Mouse (Mus musculus) ES-E14 (cell line): ENCODE measurements around the gene Gstp2. TPM values are rescaled to one million over a fixed set of nuclear protein-coding genes. Genes with fewer than 3 reads are reported as not detected.
A peak's percentile ranks its signal among the peaks of the same experiment; 100 is the strongest.
"Not testable (repeated sequence)": the region's sequence is repeated elsewhere in the genome, so short reads cannot be mapped to it uniquely, and the experiment has no call there.

Experiments used
- DNase-seq: peaks from one replicate; pipeline ENCODE4 v3.0.0-alpha.2; 2013; ENCODE audit warnings: low read depth, low spot score
- H3K27ac ChIP-seq: 2 replicates; pipeline ENCODE4 v1.5.1; 2012; ENCODE audit warnings: low read depth, mild to moderate bottlenecking, low read length, moderate library complexity, mixed read lengths; ENCODE audit not compliant: poor library complexity, insufficient read depth, severe bottlenecking
- H3K36me3 ChIP-seq: 2 replicates; pipeline ENCODE4 v1.6.1; 2012; ENCODE audit warnings: mild to moderate bottlenecking, low read length, moderate library complexity, mixed read lengths; ENCODE audit not compliant: control insufficient read depth, poor library complexity, insufficient read depth, severe bottlenecking
- H3K4me1 ChIP-seq, 2 experiments: fragments of 150-350 bp in 1 of 2; sonication (generic) in 1 of 2; 2 replicates each; pipeline ENCODE4 v1.6.1; 2012; ENCODE audit warnings: low read length in 2 of 2, mild to moderate bottlenecking in 1 of 2, mixed read lengths in 1 of 2; ENCODE audit not compliant: control insufficient read depth in 2 of 2, insufficient read depth in 2 of 2, poor library complexity in 1 of 2
- H3K4me3 ChIP-seq, 2 experiments: fragments of 150-350 bp in 1 of 2; sonication (generic) in 1 of 2; 2 replicates each; pipeline ENCODE4 v1.5.1; 2012; ENCODE audit warnings: low read length in 2 of 2, low read depth in 1 of 2, mild to moderate bottlenecking in 1 of 2, mixed read lengths in 1 of 2; ENCODE audit not compliant: insufficient read depth in 1 of 2, poor library complexity in 1 of 2, severe bottlenecking in 1 of 2
- H3K9ac ChIP-seq: 2 replicates; pipeline ENCODE4 v1.6.1; 2012; ENCODE audit warnings: low read depth, mild to moderate bottlenecking, low read length, mixed read lengths; ENCODE audit not compliant: poor library complexity, insufficient read depth, severe bottlenecking
- H3K9me3 ChIP-seq: fragments of 150-350 bp; sonication (generic); 2 replicates; pipeline ENCODE4 v1.6.1; 2012; ENCODE audit warnings: low read depth, mild to moderate bottlenecking, low read length; ENCODE audit not compliant: control insufficient read depth, insufficient read depth
- CHD2 ChIP-seq: IDR thresholded peaks from 2 replicates; pipeline ENCODE4 v1.6.1; 2014; ENCODE audit warnings: mild to moderate bottlenecking, low read depth, low read length, inconsistent platforms
- HCFC1 ChIP-seq: IDR thresholded peaks from 2 replicates; pipeline ENCODE4 v1.6.1; 2012; ENCODE audit warnings: low read length, inconsistent platforms, borderline replicate concordance; ENCODE audit not compliant: insufficient read depth
- MAFK ChIP-seq: IDR thresholded peaks from 2 replicates; pipeline ENCODE4 v1.6.1; 2014; ENCODE audit warnings: mild to moderate bottlenecking, low read depth, low read length, inconsistent platforms; ENCODE audit not compliant: insufficient read depth
- ZC3H11A ChIP-seq: IDR thresholded peaks from 2 replicates; pipeline ENCODE4 v1.6.1; 2012; ENCODE audit warnings: low read depth, mild to moderate bottlenecking, inconsistent platforms, low read length, borderline replicate concordance
- ZNF384 ChIP-seq: IDR thresholded peaks from 2 replicates; pipeline ENCODE4 v1.6.1; 2012; ENCODE audit warnings: low read depth, low read length, inconsistent platforms
- in situ Hi-C, 2 experiments: fragments of 600-800 bp; cut with MboI; formaldehyde crosslinking; loops; one replicate each; pipeline ENCODE4 v1.15.1; 2025; ENCODE audit warnings: low sequenced_read_pairs in 2 of 2, inconsistent platforms in 1 of 2; ENCODE audit not compliant: unreplicated experiment in 2 of 2
- total RNA-seq: library from RNA; depleted of rRNA; stranded (reverse); fragments of 300-350 nt; gene quantifications from 2 replicates; pipeline ENCODE4 v1.2.3, GENCODE M21; 2012

Gene Gstp2
- total RNA-seq, 1 experiment, result 67.4 TPM

GRCm38 (mm10) chr19:4042124-4042523 is 3.7 kb downstream of the Gstp2 start:
- Histone ChIP-seq H3K4me3 (peak overlapping the region; percentile 60 to 70), H3K4me1 (peaks cover 4 to 8% of the 10 kb centered on the region in 2 experiments; a peak in 3 of 4 replicates), H3K9me3 (no peaks in the 10 kb centered on the region), H3K9ac (peak overlapping the region; percentile 32), H3K36me3 (no peaks in the 10 kb centered on the region; the same call in 1 of the 2 replicates), H3K27ac (no peak overlapping the region)
- peak; percentile 50 for DNase-seq
- in situ Hi-C loops, result no loop called here
- TF ChIP-seq ZC3H11A (no peak), CHD2 (no peak), MAFK (peak; percentile 91)

- peak overlapping the region; percentile 32 for H3K9ac ChIP-seq
- H3K4me1 ChIP-seq, H3K36me3 ChIP-seq, DNase-seq, in situ Hi-C loops, H3K27ac ChIP-seq, H3K9me3 ChIP-seq: not testable (repeated sequence)
- peak overlapping the region; percentile 60 to 70 for H3K4me3 ChIP-seq
These were observed 4.3 kb downstream of the Gstp2 start for GRCm38 (mm10) chr19:4041500-4041899.

- H3K4me1 ChIP-seq, H3K9me3 ChIP-seq, H3K9ac ChIP-seq, DNase-seq, H3K4me3 ChIP-seq, H3K27ac ChIP-seq, in situ Hi-C loops, H3K36me3 ChIP-seq: not testable (repeated sequence)
These were observed 4.9 kb downstream of the Gstp2 start for GRCm38 (mm10) chr19:4040941-4041340.

GRCm38 (mm10) chr19:4037788-4038232 is 8.0 kb downstream of the Gstp2 start, which contains the start of gene Gstp1:
Gstp1 (minus strand) TSS chr19:4037985.
- Histone ChIP-seq H3K9me3 (no peaks in the 10 kb centered on the region), H3K9ac (peak within 1 kb of the TSS; percentile 82), H3K27ac (no peak within 1 kb of the TSS; the same call in 1 of the 2 replicates), H3K4me3 (peak within 1 kb of the TSS; percentile 80), H3K36me3 (peaks cover 6% of the 10 kb centered on the region; the same call in 1 of the 2 replicates), H3K4me1 (peaks cover 3 to 9% of the 10 kb centered on the region in 2 experiments; a peak in 3 of 4 replicates)
- in situ Hi-C loops, result no loop called here
- no peak for DNase-seq
- no peak for TF ChIP-seq ZNF384
- no peak for TF ChIP-seq ZC3H11A
- peak; percentile 86 for TF ChIP-seq MAFK
- TF ChIP-seq HCFC1, result no peak
- TF ChIP-seq CHD2, result no peak

GRCm38 (mm10) chr19:4037154-4037787 is 8.6 kb downstream of the Gstp2 start:
- H3K9me3 ChIP-seq, DNase-seq, H3K4me1 ChIP-seq, H3K36me3 ChIP-seq, H3K27ac ChIP-seq, in situ Hi-C loops: not testable (repeated sequence)
- H3K9ac ChIP-seq, result peak overlapping the region; percentile 82
- H3K4me3 ChIP-seq, result peak overlapping the region; percentile 80
